Mouse (Mus musculus) forebrain, embryonic 13.5 days (tissue): ENCODE results near the gene Rdh9. TPM values are rescaled to one million over a fixed set of nuclear protein-coding genes. Genes with fewer than 3 reads are reported as not detected.

Experiments used
- ATAC-seq: fragments of 200-750 bp; cut with Nextera tagmentation; 2 replicates; pipeline ENCODE4 v1.8.0; 2017
- H3K27ac ChIP-seq: fragments of 300-500 bp; sonication (generic); 2 replicates; pipeline ENCODE4 v1.5.1; 2015; ENCODE audit warnings: inconsistent platforms, mild to moderate bottlenecking, moderate library complexity
- H3K27me3 ChIP-seq: fragments of 300-500 bp; sonication (generic); 2 replicates; pipeline ENCODE4 v1.6.1; 2015; ENCODE audit warnings: mild to moderate bottlenecking, inconsistent platforms
- H3K36me3 ChIP-seq: fragments of 300-500 bp; sonication (generic); 2 replicates; pipeline ENCODE4 v1.6.1; 2015; ENCODE audit warnings: mild to moderate bottlenecking, inconsistent platforms; ENCODE audit not compliant: poor library complexity, severe bottlenecking
- H3K4me1 ChIP-seq: fragments of 300-500 bp; sonication (generic); 2 replicates; pipeline ENCODE4 v1.6.1; 2015; ENCODE audit warnings: inconsistent platforms
- H3K4me2 ChIP-seq: fragments of 300-500 bp; sonication (generic); 2 replicates; pipeline ENCODE4 v1.6.1; 2015; ENCODE audit warnings: inconsistent platforms, mild to moderate bottlenecking, moderate library complexity
- H3K4me3 ChIP-seq: fragments of 300-500 bp; sonication (generic); 2 replicates; pipeline ENCODE4 v1.5.1; 2015; ENCODE audit warnings: mild to moderate bottlenecking, inconsistent platforms
- H3K9ac ChIP-seq: fragments of 300-500 bp; sonication (generic); 2 replicates; pipeline ENCODE4 v1.6.1; 2015; ENCODE audit warnings: mild to moderate bottlenecking, inconsistent platforms
- H3K9me3 ChIP-seq: fragments of 300-500 bp; sonication (generic); replicated peaks from 2 replicates; pipeline ENCODE4 v1.6.1; 2016; ENCODE audit warnings: inconsistent platforms
- WGBS: fragments of 180-500 bp; shearing (Covaris S2); methylation state at CpG from one replicate; pipeline ENCODE4 v1.1.7; 2015; 5-methylcytosine and 5-hydroxymethylcytosine counted together
- polyA plus RNA-seq: library from polyadenylated mRNA; unstranded; fragments of >200 nt; fragmentation: Nextera tagmentation; extraction: Ambion mirVana; gene quantifications from 2 replicates; pipeline ENCODE4 v1.2.1, GENCODE M21; 2015

Rdh9 gene
- polyA plus RNA-seq = 0.13 and 0.17 TPM in 2 replicates

- Histone ChIP-seq H3K4me1 (no peaks in the 10 kb centered on the region), H3K4me2 (no peak within 1 kb of the TSS)
These were observed at the start of gene Rdh9 for GRCm38 (mm10) chr10:127776011-127776410. Gene Rdh9, plus strand, starts transcription at chr10:127776386.

DNA sequence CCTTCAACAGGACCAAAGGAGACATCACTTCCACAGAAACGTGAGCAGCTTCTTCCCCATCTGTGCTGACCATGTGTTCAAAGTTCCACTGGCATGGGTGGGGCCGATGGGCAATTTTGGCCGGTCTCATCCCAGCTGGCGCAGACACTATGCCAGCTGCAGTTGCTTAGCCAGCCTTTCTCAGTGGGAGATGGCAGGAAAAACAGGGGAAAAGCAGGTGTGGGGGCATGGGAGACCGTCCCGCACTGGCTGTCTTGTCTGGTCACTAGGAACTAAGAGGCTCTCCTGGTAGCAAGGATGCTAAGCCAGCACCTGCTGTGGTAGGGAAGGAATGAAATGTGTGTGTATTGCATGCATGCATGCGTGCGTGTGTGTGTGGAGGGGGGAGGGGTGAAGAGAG is 47.7 kb upstream of the Rdh9 start:
- no peak for ATAC-seq
- Histone ChIP-seq H3K27me3 (peaks cover 75% of the 10 kb centered on the region), H3K4me1 (peaks cover 11% of the 10 kb centered on the region), H3K36me3 (no peaks in the 10 kb centered on the region), H3K9me3 (no peaks in the 10 kb centered on the region), H3K4me2 (no peak overlapping the region), H3K4me3 (no peak overlapping the region), H3K27ac (no peak overlapping the region), H3K9ac (no peak overlapping the region)
- 76% methylated on average over 8 of the region's 8 CpGs for WGBS

More at GRCm38 (mm10) chr10:127776011-127776410, at the start of gene Rdh9:
- H3K27ac ChIP-seq = no peak within 1 kb of the TSS
- ATAC-seq = no peak
- no peaks in the 10 kb centered on the region for H3K36me3 ChIP-seq
- H3K27me3 ChIP-seq = no peaks in the 10 kb centered on the region
- 87% methylated on average over 2 of the region's 2 CpGs for WGBS
- no peaks in the 10 kb centered on the region for H3K9me3 ChIP-seq
- H3K4me3 ChIP-seq = no peak within 1 kb of the TSS
- H3K9ac ChIP-seq = no peak within 1 kb of the TSS

GRCm38 (mm10) chr10:127730285-127730932 is 45.8 kb upstream of the Rdh9 start:
- Histone ChIP-seq H3K9ac (no peak overlapping the region), H3K4me3 (no peak overlapping the region), H3K4me1 (peaks cover 10% of the 10 kb centered on the region), H3K9me3 (no peaks in the 10 kb centered on the region), H3K27me3 (peaks cover 76% of the 10 kb centered on the region), H3K27ac (no peak overlapping the region), H3K4me2 (no peak overlapping the region; the same call in 1 of the 2 replicates), H3K36me3 (no peaks in the 10 kb centered on the region)
- no peak for ATAC-seq
- 47% methylated on average over 11 of the region's 11 CpGs for WGBS

DNA sequence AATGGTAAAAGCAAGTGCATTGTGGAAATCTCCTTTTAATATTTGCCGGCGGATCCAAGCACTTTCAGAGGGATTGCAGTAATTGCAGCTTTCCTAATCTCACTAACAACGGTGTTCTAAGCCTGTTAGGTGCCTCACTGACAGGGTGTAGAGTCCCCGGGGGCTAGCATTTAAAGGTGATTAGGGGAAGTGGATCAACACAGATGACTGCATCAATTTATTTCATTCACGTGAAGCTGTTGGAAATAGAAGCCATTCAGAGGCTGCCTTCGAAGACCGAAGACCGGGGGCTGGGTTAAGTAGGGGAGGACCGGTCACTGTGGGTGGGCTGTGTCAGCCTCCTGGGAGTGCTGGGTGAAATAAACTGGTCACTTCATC is 45.3 kb upstream of the Rdh9 start:
- 0 out of 2 replicates have a peak overlapping the region, but pooled peaks have one; percentile 0 for H3K27ac ChIP-seq
- peaks cover 10% of the 10 kb centered on the region for H3K4me1 ChIP-seq
- H3K4me2 ChIP-seq = peak overlapping the region; percentile 19; the same call in 1 of the 2 replicates
- peaks cover 74% of the 10 kb centered on the region for H3K27me3 ChIP-seq
- no peaks in the 10 kb centered on the region for H3K9me3 ChIP-seq
- no peak overlapping the region for H3K4me3 ChIP-seq
- no peak overlapping the region for H3K9ac ChIP-seq
- no peak; the same call in 1 of the 2 replicates for ATAC-seq
- 6% methylated on average over 9 of the region's 9 CpGs for WGBS
- no peaks in the 10 kb centered on the region for H3K36me3 ChIP-seq

DNA sequence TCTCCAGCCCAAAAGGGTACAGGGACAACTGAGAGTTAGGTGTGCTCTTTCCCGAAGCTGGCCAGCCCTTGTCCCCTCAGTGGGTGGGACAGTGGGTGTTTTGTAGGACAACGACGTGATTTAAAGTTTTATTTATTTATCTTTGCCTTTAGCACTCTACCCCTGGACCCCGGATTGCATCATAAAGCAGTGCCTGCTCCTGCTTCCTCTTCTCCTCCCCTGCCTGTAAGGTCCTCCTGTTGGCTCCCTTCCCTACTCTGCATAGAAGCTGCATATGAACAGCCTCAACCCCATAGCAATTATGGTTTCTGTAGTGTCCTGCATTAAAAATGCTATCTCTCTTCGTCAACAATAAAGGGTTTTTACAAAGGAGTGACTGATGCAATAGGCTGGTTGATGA is 44.8 kb upstream of the Rdh9 start:
- Histone ChIP-seq H3K36me3 (no peaks in the 10 kb centered on the region), H3K4me3 (no peak overlapping the region), H3K4me2 (peak overlapping the region; percentile 19; the same call in 1 of the 2 replicates), H3K4me1 (peaks cover 10% of the 10 kb centered on the region), H3K27me3 (peaks cover 76% of the 10 kb centered on the region), H3K9me3 (no peaks in the 10 kb centered on the region), H3K27ac (0 out of 2 replicates have a peak overlapping the region, but pooled peaks have one; percentile 0), H3K9ac (no peak overlapping the region)
- no peak for ATAC-seq
- WGBS = 37% methylated on average over 5 of the region's 5 CpGs

GRCm38 (mm10) chr10:127734434-127734833 is 41.8 kb upstream of the Rdh9 start:
- ATAC-seq = no peak
- peaks cover 47% of the 10 kb centered on the region for H3K27me3 ChIP-seq

GRCm38 (mm10) chr10:127736266-127736665 is 39.9 kb upstream of the Rdh9 start:
- Histone ChIP-seq H3K36me3 (peaks cover 2% of the 10 kb centered on the region), H3K4me3 (no peak overlapping the region), H3K9ac (no peak overlapping the region), H3K4me2 (no peak overlapping the region), H3K9me3 (no peaks in the 10 kb centered on the region), H3K27ac (no peak overlapping the region), H3K27me3 (peaks cover 29% of the 10 kb centered on the region), H3K4me1 (peaks cover 16% of the 10 kb centered on the region)
- no peak for ATAC-seq
- WGBS = 71% methylated on average over 2 of the region's 2 CpGs

More at GRCm38 (mm10) chr10:127734434-127734833, 41.8 kb upstream of the Rdh9 start:
- Histone ChIP-seq H3K9ac (no peak overlapping the region), H3K4me1 (peaks cover 13% of the 10 kb centered on the region), H3K4me3 (no peak overlapping the region), H3K27ac (no peak overlapping the region), H3K36me3 (no peaks in the 10 kb centered on the region), H3K9me3 (no peaks in the 10 kb centered on the region), H3K4me2 (no peak overlapping the region)
- WGBS = 55% methylated on average over 5 of the region's 5 CpGs

GRCm38 (mm10) chr10:127736916-127737315 is 39.3 kb upstream of the Rdh9 start:
- Histone ChIP-seq H3K27me3 (peaks cover 26% of the 10 kb centered on the region), H3K27ac (no peak overlapping the region), H3K9me3 (no peaks in the 10 kb centered on the region), H3K4me3 (no peak overlapping the region), H3K4me2 (no peak overlapping the region), H3K9ac (no peak overlapping the region), H3K4me1 (peaks cover 16% of the 10 kb centered on the region), H3K36me3 (peaks cover 9% of the 10 kb centered on the region)
- WGBS = 80% methylated on average over 4 of the region's 4 CpGs
- no peak for ATAC-seq

DNA sequence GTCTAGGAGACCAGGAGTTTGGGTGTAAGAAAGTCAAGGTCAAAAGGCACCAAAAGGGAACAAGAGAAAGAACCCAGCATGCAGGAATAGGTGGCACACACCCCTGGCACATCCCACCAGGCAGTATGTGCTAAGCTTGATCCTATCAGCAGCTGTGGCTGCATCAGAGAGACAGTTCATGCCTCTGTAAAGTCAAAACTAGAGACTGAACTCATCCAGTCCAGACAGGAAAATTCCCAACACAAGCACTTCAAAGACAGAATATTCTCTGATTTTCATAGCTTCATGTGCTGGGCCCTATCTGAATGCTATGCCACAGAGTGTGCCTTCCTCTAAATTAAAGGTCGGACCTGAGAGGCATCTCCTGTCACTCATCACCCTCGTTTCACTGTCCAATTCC is 38.6 kb upstream of the Rdh9 start:
- Histone ChIP-seq H3K27me3 (peaks cover 20% of the 10 kb centered on the region), H3K9ac (no peak overlapping the region), H3K4me3 (no peak overlapping the region), H3K4me1 (peaks cover 16% of the 10 kb centered on the region), H3K27ac (no peak overlapping the region), H3K9me3 (no peaks in the 10 kb centered on the region), H3K4me2 (no peak overlapping the region), H3K36me3 (peaks cover 15% of the 10 kb centered on the region)
- ATAC-seq = no peak
- 27% methylated on average over 2 of the region's 2 CpGs for WGBS

GRCm38 (mm10) chr10:127738151-127738882 is 37.9 kb upstream of the Rdh9 start:
- Histone ChIP-seq H3K9me3 (no peaks in the 10 kb centered on the region), H3K4me1 (peaks cover 16% of the 10 kb centered on the region), H3K27me3 (peaks cover 18% of the 10 kb centered on the region), H3K4me3 (peak overlapping the region; percentile 87; the same call in 1 of the 2 replicates), H3K27ac (no peak overlapping the region), H3K4me2 (no peak overlapping the region), H3K36me3 (peaks cover 23% of the 10 kb centered on the region), H3K9ac (no peak overlapping the region)
- no peak for ATAC-seq
- whole genome bisulfite sequencing = 54% methylated on average over 13 of the region's 13 CpGs

DNA sequence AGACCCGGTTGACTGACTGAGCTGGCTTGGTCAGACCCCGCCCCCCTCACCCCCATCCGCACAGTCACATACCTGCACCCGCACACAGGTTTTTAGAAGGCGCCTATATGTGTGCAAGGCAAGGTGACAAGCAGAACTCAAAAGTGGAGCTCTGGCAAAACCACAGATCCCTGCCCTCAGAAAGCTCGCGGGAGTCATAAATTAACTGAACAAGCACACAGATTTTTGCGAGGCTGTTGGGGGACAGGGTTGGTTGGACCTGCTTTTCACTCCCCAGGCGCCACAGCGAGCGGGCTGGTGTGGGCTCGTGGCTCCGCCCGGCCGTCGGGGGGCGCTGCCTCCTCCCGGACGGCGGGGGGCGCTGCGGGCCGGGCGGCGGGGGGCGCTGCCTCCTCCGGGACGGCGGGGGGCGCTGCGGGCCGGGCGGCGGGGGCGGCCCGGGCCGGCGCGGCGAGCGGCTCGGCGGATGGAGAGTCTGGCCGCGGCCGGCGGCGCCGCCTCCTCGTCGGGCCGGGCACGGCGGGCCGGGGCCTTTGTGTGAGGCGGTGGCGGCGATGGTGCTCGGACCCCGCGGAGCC is 37.0 kb upstream of the Rdh9 start, which contains the start of gene Zbtb39:
TSS of gene Zbtb39 (plus strand) at position 456 of the 578 bp plus-strand sequence.
- H3K9me3 ChIP-seq = no peaks in the 10 kb centered on the region
- H3K4me3 ChIP-seq = peak within 1 kb of the TSS; percentile 87
- H3K27ac ChIP-seq = peak within 1 kb of the TSS; percentile 72
- peaks cover 11% of the 10 kb centered on the region for H3K27me3 ChIP-seq
- peaks cover 31% of the 10 kb centered on the region for H3K36me3 ChIP-seq
- H3K4me1 ChIP-seq = peaks cover 16% of the 10 kb centered on the region
- ATAC-seq = peak; percentile 89
- H3K4me2 ChIP-seq = peak within 1 kb of the TSS; percentile 66
- 2% methylated on average over 36 of the region's 61 CpGs for WGBS
- H3K9ac ChIP-seq = peak within 1 kb of the TSS; percentile 95

DNA sequence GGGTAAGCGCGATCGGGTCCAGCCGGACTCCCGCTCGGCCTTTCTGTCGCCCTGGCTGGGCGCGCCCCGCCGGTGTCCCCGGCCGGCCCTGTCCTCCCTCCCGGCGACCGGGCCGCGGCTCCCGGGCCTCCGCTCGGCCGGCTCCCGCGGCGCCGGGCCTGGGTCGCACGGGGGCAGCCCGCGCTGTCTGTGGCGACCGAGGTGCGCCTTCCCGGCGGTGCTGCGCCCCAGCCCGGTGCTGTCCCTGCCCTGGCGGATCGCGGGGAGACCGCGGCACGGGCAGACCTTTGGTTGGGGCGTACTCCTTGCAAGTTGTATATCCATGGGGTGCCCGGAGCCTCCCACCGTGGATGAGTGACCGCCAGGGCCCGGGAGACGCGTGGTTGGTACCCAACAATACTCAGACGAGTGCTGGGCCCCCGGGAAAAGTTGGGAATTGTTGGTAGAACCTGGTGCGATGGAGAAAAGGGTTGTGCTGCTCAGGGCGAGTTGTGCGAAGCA is 36.5 kb upstream of the Rdh9 start:
- H3K4me1 ChIP-seq = peaks cover 16% of the 10 kb centered on the region
- H3K4me3 ChIP-seq = peak overlapping the region; percentile 87
- under 1% methylated on average over 27 of the region's 55 CpGs for WGBS

More for the DNA sequence above, 36.5 kb upstream of the Rdh9 start:
- H3K27ac ChIP-seq = peak overlapping the region; percentile 72
- H3K27me3 ChIP-seq = peaks cover 11% of the 10 kb centered on the region
- peak; percentile 72 for ATAC-seq
- peak overlapping the region; percentile 95 for H3K9ac ChIP-seq
- H3K9me3 ChIP-seq = no peaks in the 10 kb centered on the region
- peaks cover 37% of the 10 kb centered on the region for H3K36me3 ChIP-seq
- H3K4me2 ChIP-seq = peak overlapping the region; percentile 66
